Mouse (Mus musculus) neural tube, embryonic 12.5 days (tissue): ENCODE measurements around the gene Ccdc162. TPM values are rescaled to one million over a fixed set of nuclear protein-coding genes. Genes with fewer than 3 reads are reported as not detected.
A peak's percentile ranks its signal among the peaks of the same experiment; 100 is the strongest.

Experiments used
- ATAC-seq: fragments of 200-750 bp; cut with Nextera tagmentation; 2 replicates; pipeline ENCODE4 v1.8.0; 2017; ENCODE audit warnings: low read depth, mild to moderate bottlenecking, moderate TSS enrichment, moderate library complexity; ENCODE audit not compliant: low FRiP score
- H3K27ac ChIP-seq: fragments of 300-500 bp; sonication (generic); 2 replicates; pipeline ENCODE4 v1.5.1; 2016
- H3K27me3 ChIP-seq: fragments of 300-500 bp; sonication (generic); replicated peaks from 2 replicates; pipeline ENCODE4 v1.6.1; 2016; ENCODE audit warnings: mild to moderate bottlenecking
- H3K36me3 ChIP-seq: fragments of 300-500 bp; sonication (generic); 2 replicates; pipeline ENCODE4 v1.6.1; 2016; ENCODE audit warnings: mild to moderate bottlenecking
- H3K4me1 ChIP-seq: fragments of 300-500 bp; sonication (generic); 2 replicates; pipeline ENCODE4 v1.6.1; 2016
- H3K4me2 ChIP-seq: fragments of 300-500 bp; sonication (generic); replicated peaks from 2 replicates; pipeline ENCODE4 v1.6.1; 2016; ENCODE audit warnings: mild to moderate bottlenecking
- H3K4me3 ChIP-seq: fragments of 300-500 bp; sonication (generic); 2 replicates; pipeline ENCODE4 v1.5.1; 2016
- H3K9ac ChIP-seq: fragments of 300-500 bp; sonication (generic); 2 replicates; pipeline ENCODE4 v1.6.1; 2016; ENCODE audit warnings: mild to moderate bottlenecking
- H3K9me3 ChIP-seq: fragments of 300-500 bp; sonication (generic); 2 replicates; pipeline ENCODE4 v1.6.1; 2016; ENCODE audit warnings: mild to moderate bottlenecking
- WGBS: fragments of 180-500 bp; shearing (Covaris S2); methylation state at CpG from one replicate; pipeline ENCODE4 v1.1.7; 2016; 5-methylcytosine and 5-hydroxymethylcytosine counted together
- microRNA-seq: library from miRNA; unstranded; fragments of <30 nt; microRNA quantifications from one replicate; pipeline ENCODE4, GENCODE M21; 2017
- polyA plus RNA-seq: library from polyadenylated mRNA; unstranded; fragments of >200 nt; fragmentation: Nextera tagmentation; extraction: Ambion mirVana; gene quantifications from 2 replicates; pipeline ENCODE4 v1.2.1, GENCODE M21; 2016

Gene Ccdc162
- polyA plus RNA-seq, 1 experiment from 2014 or later, result 0.51 TPM

- no peaks in the 10 kb centered on the region for H3K27me3 ChIP-seq
Measured at GRCm38 (mm10) chr10:41488877-41489276, 227.6 kb downstream of the Ccdc162 start.

More at GRCm38 (mm10) chr10:41488877-41489276, 227.6 kb downstream of the Ccdc162 start:
- Histone ChIP-seq H3K4me1 (peaks cover 26% of the 10 kb centered on the region), H3K4me2 (peak overlapping the region; percentile 96), H3K27ac (no peak overlapping the region), H3K9ac (peak overlapping the region; percentile 58; the same call in 1 of the 2 replicates), H3K4me3 (peak overlapping the region; percentile 60; the same call in 1 of the 2 replicates), H3K36me3 (peaks cover 49% of the 10 kb centered on the region), H3K9me3 (no peaks in the 10 kb centered on the region)
- ATAC-seq, result no peak
- WGBS, result 59% methylated on average over 7 of the region's 7 CpGs

Small RNA genes lying within 50 kb of the gene (microRNA-seq; reads per million reads assigned to microRNA genes)
- not detected for gene Mir3473b

Other genes with a start within 250 kb of the Ccdc162 start
- gene Mical1, start 240.3 kb downstream of the Ccdc162 start, polyA plus RNA-seq, result 44.8 and 47.5 TPM in 2 replicates
- gene Smpd2, start 226.3 kb downstream of the Ccdc162 start, polyA plus RNA-seq, result 41.0 and 43.4 TPM in 2 replicates
- 0.79 and 1.2 TPM in 2 replicates for gene Ppil6, start 226.2 kb downstream of the Ccdc162 start, polyA plus RNA-seq
- 91.3 and 98.8 TPM in 2 replicates for gene Cd164, start 197.2 kb downstream of the Ccdc162 start, polyA plus RNA-seq
- gene Cep57l1, start 93.2 kb upstream of the Ccdc162 start, polyA plus RNA-seq, result 17.5 and 18.9 TPM in 2 replicates
- 29.6 and 34.6 TPM in 2 replicates for gene Sesn1, start 93.3 kb upstream of the Ccdc162 start, polyA plus RNA-seq